Mouse (Mus musculus) forebrain, embryonic 16.5 days (tissue): ENCODE data around the gene Tmppe. TPM values are rescaled to one million over a fixed set of nuclear protein-coding genes. Genes with fewer than 3 reads are reported as not detected.

Source experiments
- ATAC-seq: fragments of 200-750 bp; cut with Nextera tagmentation; 2 replicates; pipeline ENCODE4 v1.8.0; 2017; ENCODE audit warnings: mild to moderate bottlenecking, moderate library complexity
- H3K27ac ChIP-seq: fragments of 300-500 bp; sonication (generic); 2 replicates; pipeline ENCODE4 v1.5.1; 2014; ENCODE audit warnings: low read length, control low read depth
- H3K27me3 ChIP-seq: fragments of 300-500 bp; sonication (generic); replicated peaks from 2 replicates; pipeline ENCODE4 v1.6.1; 2014; ENCODE audit warnings: low read length; ENCODE audit not compliant: control insufficient read depth, insufficient read depth
- H3K36me3 ChIP-seq: fragments of 300-500 bp; sonication (generic); 2 replicates; pipeline ENCODE4 v1.6.1; 2014; ENCODE audit not compliant: control insufficient read depth, insufficient read depth
- H3K4me1 ChIP-seq: fragments of 300-500 bp; sonication (generic); replicated peaks from 2 replicates; pipeline ENCODE4 v1.6.1; 2014; ENCODE audit warnings: low read length; ENCODE audit not compliant: control insufficient read depth, insufficient read depth
- H3K4me2 ChIP-seq: fragments of 300-500 bp; sonication (generic); 2 replicates; pipeline ENCODE4 v1.6.1; 2014; ENCODE audit warnings: mild to moderate bottlenecking, low read length, control low read depth
- H3K4me3 ChIP-seq: fragments of 300-500 bp; sonication (generic); replicated peaks from 2 replicates; pipeline ENCODE4 v1.5.1; 2014; ENCODE audit warnings: mild to moderate bottlenecking, low read length, control low read depth
- H3K9ac ChIP-seq: fragments of 300-500 bp; sonication (generic); replicated peaks from 2 replicates; pipeline ENCODE4 v1.6.1; 2014; ENCODE audit warnings: low read depth, low read length, control low read depth
- H3K9me3 ChIP-seq: fragments of 300-500 bp; sonication (generic); 2 replicates; pipeline ENCODE4 v1.6.1; 2016; ENCODE audit warnings: low read length; ENCODE audit not compliant: control insufficient read depth
- WGBS: fragments of 180-500 bp; shearing (Covaris S2); extraction: QIAGEN DNeasy Blood & Tissue Kit; methylation state at CpG from one replicate; pipeline ENCODE4 v1.1.7; 2014; 5-methylcytosine and 5-hydroxymethylcytosine counted together
- polyA plus RNA-seq: library from polyadenylated mRNA; unstranded; fragments of >200 nt; fragmentation: Nextera tagmentation; extraction: Ambion mirVana; gene quantifications from 2 replicates; pipeline ENCODE4 v1.2.1, GENCODE M21; 2015

Gene Tmppe
- polyA plus RNA-seq, 1 experiment from 2014 or later = 9.2 TPM

- ATAC-seq = peak; percentile 78
- 70% methylated on average over 17 of the region's 17 CpGs for WGBS
Observed at GRCm38 (mm10) chr9:114380881-114381733, 19.8 kb upstream of the Tmppe start.

GRCm38 (mm10) chr9:114382936-114383710 lies 17.8 kb upstream of the Tmppe start:
- no peak overlapping the region for H3K27ac ChIP-seq
- H3K4me2 ChIP-seq = no peak overlapping the region
- H3K27me3 ChIP-seq = no peaks in the 10 kb centered on the region
- H3K9ac ChIP-seq = no peak overlapping the region
- ATAC-seq = no peak
- no peak overlapping the region for H3K4me3 ChIP-seq
- H3K36me3 ChIP-seq = no peaks in the 10 kb centered on the region
- no peaks in the 10 kb centered on the region for H3K9me3 ChIP-seq
- no peaks in the 10 kb centered on the region for H3K4me1 ChIP-seq
- 91% methylated on average over 17 of the region's 17 CpGs for WGBS

More at GRCm38 (mm10) chr9:114380881-114381733, 19.8 kb upstream of the Tmppe start:
- Histone ChIP-seq H3K9me3 (no peaks in the 10 kb centered on the region), H3K4me1 (no peaks in the 10 kb centered on the region), H3K36me3 (no peaks in the 10 kb centered on the region), H3K27me3 (no peaks in the 10 kb centered on the region), H3K4me2 (no peak overlapping the region), H3K4me3 (no peak overlapping the region), H3K27ac (no peak overlapping the region), H3K9ac (no peak overlapping the region)

DNA sequence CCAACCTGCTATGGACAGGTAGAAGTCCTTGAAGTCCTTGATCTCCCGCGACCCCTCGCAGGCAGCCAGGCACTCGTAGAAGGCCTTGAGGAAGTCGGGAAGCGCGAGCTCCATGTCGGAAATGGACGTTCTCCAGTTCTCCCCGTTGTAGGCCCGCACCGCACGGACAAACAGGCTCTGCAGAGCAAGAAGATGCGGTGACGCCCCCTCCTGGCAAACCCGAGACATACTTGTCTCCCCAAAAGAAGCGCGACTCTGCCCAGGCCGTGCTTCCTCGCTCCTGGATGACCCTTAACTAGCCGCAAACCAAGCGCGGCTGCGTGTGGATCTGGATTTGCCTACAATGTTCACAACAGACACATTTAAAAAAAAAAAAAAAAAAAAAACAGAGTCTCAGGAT lies 16.2 kb upstream of the Tmppe start:
- Histone ChIP-seq H3K27ac (no peak overlapping the region), H3K27me3 (no peaks in the 10 kb centered on the region), H3K4me2 (no peak overlapping the region), H3K9me3 (no peaks in the 10 kb centered on the region), H3K4me3 (no peak overlapping the region), H3K36me3 (no peaks in the 10 kb centered on the region), H3K4me1 (no peaks in the 10 kb centered on the region), H3K9ac (no peak overlapping the region)
- 89% methylated on average over 24 of the region's 24 CpGs for WGBS
- no peak for ATAC-seq

- no peaks in the 10 kb centered on the region for H3K9me3 ChIP-seq
- no peaks in the 10 kb centered on the region for H3K36me3 ChIP-seq
- H3K4me3 ChIP-seq = no peak overlapping the region
- ATAC-seq = no peak
- no peaks in the 10 kb centered on the region for H3K4me1 ChIP-seq
- H3K27ac ChIP-seq = no peak overlapping the region
- H3K9ac ChIP-seq = no peak overlapping the region
- H3K27me3 ChIP-seq = no peaks in the 10 kb centered on the region
- 98% methylated on average over 10 of the region's 10 CpGs for WGBS
- H3K4me2 ChIP-seq = no peak overlapping the region
Observed at GRCm38 (mm10) chr9:114385160-114385559, 15.7 kb upstream of the Tmppe start.

DNA sequence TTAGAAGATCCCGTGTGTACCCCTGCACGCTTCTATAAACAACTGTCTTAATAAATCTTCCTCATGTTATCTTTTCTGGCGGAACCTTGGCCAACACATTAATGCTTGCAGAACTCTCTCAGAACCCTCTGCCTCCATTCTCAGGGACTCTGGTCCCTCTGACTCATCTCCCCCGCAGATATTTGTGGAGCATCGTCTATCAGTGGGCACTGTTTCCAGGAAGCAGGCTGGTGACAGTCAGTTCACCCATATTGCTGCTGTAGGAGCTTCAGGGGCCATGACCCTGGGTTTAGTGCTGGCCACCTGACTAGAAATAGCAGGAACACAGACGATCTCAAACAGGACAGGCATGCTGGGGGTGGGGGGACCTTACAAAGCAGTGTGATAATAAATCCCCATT lies 13.8 kb upstream of the Tmppe start:
- Histone ChIP-seq H3K4me2 (no peak overlapping the region), H3K36me3 (no peaks in the 10 kb centered on the region), H3K27ac (no peak overlapping the region), H3K4me1 (0 out of 2 replicates have a peak, but pooled peaks cover 3% of the 10 kb centered on the region), H3K4me3 (no peak overlapping the region), H3K9me3 (no peaks in the 10 kb centered on the region), H3K9ac (no peak overlapping the region), H3K27me3 (no peaks in the 10 kb centered on the region)
- no peak for ATAC-seq
- WGBS = 82% methylated on average over 6 of the region's 6 CpGs

GRCm38 (mm10) chr9:114388288-114388687 lies 12.6 kb upstream of the Tmppe start:
- Histone ChIP-seq H3K9ac (no peak overlapping the region), H3K27me3 (no peaks in the 10 kb centered on the region), H3K4me2 (no peak overlapping the region), H3K9me3 (no peaks in the 10 kb centered on the region), H3K4me3 (no peak overlapping the region), H3K4me1 (0 out of 2 replicates have a peak, but pooled peaks cover 3% of the 10 kb centered on the region), H3K36me3 (no peaks in the 10 kb centered on the region), H3K27ac (no peak overlapping the region)
- 90% methylated on average over 8 of the region's 8 CpGs for WGBS
- ATAC-seq = no peak

- no peak for ATAC-seq
- H3K4me2 ChIP-seq = no peak overlapping the region
- H3K4me1 ChIP-seq = 0 out of 2 replicates have a peak, but pooled peaks cover 3% of the 10 kb centered on the region
- H3K27ac ChIP-seq = no peak overlapping the region
- no peak overlapping the region for H3K4me3 ChIP-seq
- H3K9ac ChIP-seq = no peak overlapping the region
- 77% methylated on average over 3 of the region's 3 CpGs for WGBS
- no peaks in the 10 kb centered on the region for H3K27me3 ChIP-seq
- H3K9me3 ChIP-seq = no peaks in the 10 kb centered on the region
- no peaks in the 10 kb centered on the region for H3K36me3 ChIP-seq
Observed at GRCm38 (mm10) chr9:114388701-114389370, 12.1 kb upstream of the Tmppe start.

- 82% methylated on average over 8 of the region's 8 CpGs for WGBS
- Histone ChIP-seq H3K4me3 (peak overlapping the region; percentile 79), H3K9me3 (no peaks in the 10 kb centered on the region), H3K27me3 (no peaks in the 10 kb centered on the region), H3K4me1 (0 out of 2 replicates have a peak, but pooled peaks cover 3% of the 10 kb centered on the region), H3K36me3 (no peaks in the 10 kb centered on the region), H3K9ac (no peak overlapping the region), H3K27ac (no peak overlapping the region), H3K4me2 (peak overlapping the region; percentile 74)
- no peak; the same call in 1 of the 2 replicates for ATAC-seq
Observed at GRCm38 (mm10) chr9:114389371-114389904, 11.5 kb upstream of the Tmppe start.
